Mouse (Mus musculus) left cerebral cortex, adult 6 months (tissue): ENCODE results near the gene Prss44. TPM values are rescaled to one million over a fixed set of nuclear protein-coding genes. Genes with fewer than 3 reads are reported as not detected.

Source experiments
- long read RNA-seq, 2 experiments: library from polyadenylated mRNA; unstranded; transcript quantifications; one replicate each; pipeline ENCODE4 v2.0.0; 2019 to 2020
- polyA plus RNA-seq: library from polyadenylated mRNA; unstranded; fragments of <200 nt; fragmentation: Nextera tagmentation; gene quantifications from 2 replicates; pipeline ENCODE4 v1.2.3, GENCODE M21; 2021

The Prss44 gene
- polyA plus RNA-seq = not detected in 2 replicates
- long read RNA-seq, experiment 1 = 0 reads
- long read RNA-seq, experiment 2 = 0 reads

GRCm38 (mm10) chr9:110813789-110814188, at the start of gene Prss44:
Gene Prss44 (plus strand): TSS chr9:110813994.

GRCm38 (mm10) chr9:110797866-110798265, 15.9 kb upstream of the Prss44 start, which contains the start of gene Prss42:
Gene Prss42 (plus strand): TSS chr9:110798166.

GRCm38 (mm10) chr9:110826390-110826789, 12.6 kb downstream of the Prss44 start, which contains the start of gene Prss43:
Gene Prss43 (plus strand): TSS chr9:110826690.

GRCm38 (mm10) chr9:110834411-110834810, 20.6 kb downstream of the Prss44 start, which contains the start of gene Prss45:
Gene Prss45 (plus strand): TSS chr9:110834588.

GRCm38 (mm10) chr9:110844206-110844605, 30.4 kb downstream of the Prss44 start, which contains the start of gene Prss46:
Gene Prss46 (plus strand): TSS chr9:110844506.

GRCm38 (mm10) chr9:110857781-110858472, 44.1 kb downstream of the Prss44 start, which contains the start of gene Prss50:
Gene Prss50 (plus strand): TSS chr9:110857967.

Other genes starting within 250 kb of the Prss44 start
- 2.5 and 3.3 TPM in 2 replicates for gene Nradd, start 189.5 kb upstream of the Prss44 start, polyA plus RNA-seq
- 0.46 and 0.58 TPM in 2 replicates for gene Nbeal2, start 159.8 kb upstream of the Prss44 start, polyA plus RNA-seq
- gene Ccdc12, start 157.5 kb upstream of the Prss44 start, polyA plus RNA-seq = 120 and 126 TPM in 2 replicates
- gene Myl3, start 72.1 kb upstream of the Prss44 start, polyA plus RNA-seq = not detected in 2 replicates
- gene Pth1r, start 66.8 kb upstream of the Prss44 start, polyA plus RNA-seq = 3.3 and 3.7 TPM in 2 replicates
- gene Prss42, start 15.8 kb upstream of the Prss44 start, polyA plus RNA-seq = not detected in 2 replicates
- gene Prss43, start 12.7 kb downstream of the Prss44 start, polyA plus RNA-seq = 0.13 and 0.20 TPM in 2 replicates
- gene Prss45, start 20.6 kb downstream of the Prss44 start, polyA plus RNA-seq = 1.0 and 1.2 TPM in 2 replicates
- not detected in 2 replicates for gene Prss46, start 30.5 kb downstream of the Prss44 start, polyA plus RNA-seq
- 2.4 and 2.7 TPM in 2 replicates for gene Prss50, start 44.0 kb downstream of the Prss44 start, polyA plus RNA-seq
- gene Als2cl, start 65.9 kb downstream of the Prss44 start, polyA plus RNA-seq = 0.95 and 1.1 TPM in 2 replicates
- 2.3 and 2.6 TPM in 2 replicates for gene Tmie, start 66.1 kb downstream of the Prss44 start, polyA plus RNA-seq
- not detected in 2 replicates for gene Fam240a, start 102.9 kb downstream of the Prss44 start, polyA plus RNA-seq
- 0.61 and 0.94 TPM in 2 replicates for gene Tdgf1, start 132.2 kb downstream of the Prss44 start, polyA plus RNA-seq
- 1.2 and 2.2 TPM in 2 replicates for gene Lrrc2, start 137.6 kb downstream of the Prss44 start, polyA plus RNA-seq
- 0.15 TPM in 1 of 2 replicates, not detected in the other for gene Rtp3, start 176.6 kb downstream of the Prss44 start, polyA plus RNA-seq
- not detected in 2 replicates for gene Ltf, start 205.3 kb downstream of the Prss44 start, polyA plus RNA-seq
- 1.1 and 1.2 TPM in 2 replicates for gene Ccrl2, start 243.5 kb downstream of the Prss44 start, polyA plus RNA-seq